Mouse (Mus musculus) neural tube, embryonic 11.5 days (tissue): Measurements from ENCODE around the gene Cdh23. TPM values are rescaled to one million over a fixed set of nuclear protein-coding genes. Genes with fewer than 3 reads are reported as not detected.

Source experiments
- ATAC-seq: fragments of 200-750 bp; cut with Nextera tagmentation; 2 replicates; pipeline ENCODE4 v1.8.0; 2017; ENCODE audit warnings: moderate number of reproducible peaks, mild to moderate bottlenecking, moderate TSS enrichment, moderate library complexity; ENCODE audit not compliant: insufficient read depth, low FRiP score, low TSS enrichment
- DNase-seq: peaks from one replicate; pipeline ENCODE4 v3.0.0-alpha.2; 2015; ENCODE audit warnings: low spot score
- H3K27ac ChIP-seq: fragments of 300-500 bp; sonication (generic); 2 replicates; pipeline ENCODE4 v1.5.1; 2014; ENCODE audit warnings: low read depth, mild to moderate bottlenecking, low read length
- H3K27me3 ChIP-seq: fragments of 300-500 bp; sonication (generic); 2 replicates; pipeline ENCODE4 v1.6.1; 2014; ENCODE audit warnings: mild to moderate bottlenecking, low read length, mixed read lengths; ENCODE audit not compliant: control insufficient read depth, insufficient read depth
- H3K36me3 ChIP-seq: fragments of 300-500 bp; sonication (generic); 2 replicates; pipeline ENCODE4 v1.6.1; 2014; ENCODE audit warnings: mild to moderate bottlenecking, low read length, moderate library complexity, mixed read lengths; ENCODE audit not compliant: control insufficient read depth, insufficient read depth
- H3K4me1 ChIP-seq: fragments of 300-500 bp; sonication (generic); 2 replicates; pipeline ENCODE4 v1.6.1; 2014; ENCODE audit warnings: low read length, mixed read lengths; ENCODE audit not compliant: control insufficient read depth, insufficient read depth
- H3K4me2 ChIP-seq: fragments of 300-500 bp; sonication (generic); 2 replicates; pipeline ENCODE4 v1.6.1; 2014; ENCODE audit warnings: low read depth, mild to moderate bottlenecking, moderate library complexity
- H3K4me3 ChIP-seq: fragments of 300-500 bp; sonication (generic); 2 replicates; pipeline ENCODE4 v1.5.1; 2014; ENCODE audit warnings: low read depth, low read length
- H3K9ac ChIP-seq: fragments of 300-500 bp; sonication (generic); 2 replicates; pipeline ENCODE4 v1.6.1; 2014; ENCODE audit warnings: mild to moderate bottlenecking, low read length
- H3K9me3 ChIP-seq: fragments of 300-500 bp; sonication (generic); 2 replicates; pipeline ENCODE4 v1.6.1; 2016; ENCODE audit warnings: low read length; ENCODE audit not compliant: control insufficient read depth
- WGBS: fragments of 180-500 bp; shearing (Covaris S2); extraction: QIAGEN DNeasy Blood & Tissue Kit; methylation state at CpG from one replicate; pipeline ENCODE4 v1.1.7; 2014; 5-methylcytosine and 5-hydroxymethylcytosine counted together
- polyA plus RNA-seq: library from polyadenylated mRNA; unstranded; fragments of >200 nt; fragmentation: Nextera tagmentation; extraction: Ambion mirVana; gene quantifications from 2 replicates; pipeline ENCODE4 v1.2.1, GENCODE M21; 2014

Gene Cdh23
- polyA plus RNA-seq, 1 experiment from 2014 or later = 0.50 TPM

DNA sequence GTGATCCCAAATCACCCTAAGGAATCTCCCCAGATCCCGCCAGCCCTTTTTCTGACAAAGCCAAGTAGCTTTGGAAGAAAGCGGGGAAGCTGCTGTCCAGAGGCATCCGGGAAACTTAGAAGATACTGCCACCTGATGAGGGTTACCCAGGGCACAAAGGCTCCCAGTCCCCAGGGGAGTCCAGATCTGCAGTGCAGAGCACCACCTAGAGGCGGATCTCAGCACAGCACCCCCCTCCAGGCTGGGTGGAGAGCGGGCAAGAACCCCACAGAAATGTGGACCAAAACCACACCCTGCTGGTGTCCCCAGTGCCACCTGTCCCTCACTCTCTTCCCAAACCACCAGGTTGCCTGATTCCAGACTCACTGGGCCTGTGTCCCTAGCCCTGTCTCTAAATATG lies 685 bp upstream of the Cdh23 start:
- H3K36me3 ChIP-seq = no peaks in the 10 kb centered on the region
- 15% methylated on average over 5 of the region's 5 CpGs for WGBS
- no peak overlapping the region for H3K4me3 ChIP-seq
- H3K9ac ChIP-seq = no peak overlapping the region
- H3K4me2 ChIP-seq = no peak overlapping the region
- H3K4me1 ChIP-seq = no peaks in the 10 kb centered on the region
- no peak for ATAC-seq
- H3K27me3 ChIP-seq = no peaks in the 10 kb centered on the region
- H3K9me3 ChIP-seq = no peaks in the 10 kb centered on the region
- H3K27ac ChIP-seq = no peak overlapping the region
- peak; percentile 72 for DNase-seq

GRCm38 (mm10) chr10:60691671-60692390 lies 4.5 kb downstream of the Cdh23 start:
- Histone ChIP-seq H3K36me3 (no peaks in the 10 kb centered on the region), H3K4me3 (no peak overlapping the region), H3K9me3 (no peaks in the 10 kb centered on the region), H3K4me1 (peaks cover 2% of the 10 kb centered on the region), H3K9ac (no peak overlapping the region), H3K4me2 (no peak overlapping the region), H3K27me3 (peaks cover 27% of the 10 kb centered on the region), H3K27ac (no peak overlapping the region)
- no peak for DNase-seq
- ATAC-seq = no peak
- 68% methylated on average over 20 of the region's 20 CpGs for WGBS

DNA sequence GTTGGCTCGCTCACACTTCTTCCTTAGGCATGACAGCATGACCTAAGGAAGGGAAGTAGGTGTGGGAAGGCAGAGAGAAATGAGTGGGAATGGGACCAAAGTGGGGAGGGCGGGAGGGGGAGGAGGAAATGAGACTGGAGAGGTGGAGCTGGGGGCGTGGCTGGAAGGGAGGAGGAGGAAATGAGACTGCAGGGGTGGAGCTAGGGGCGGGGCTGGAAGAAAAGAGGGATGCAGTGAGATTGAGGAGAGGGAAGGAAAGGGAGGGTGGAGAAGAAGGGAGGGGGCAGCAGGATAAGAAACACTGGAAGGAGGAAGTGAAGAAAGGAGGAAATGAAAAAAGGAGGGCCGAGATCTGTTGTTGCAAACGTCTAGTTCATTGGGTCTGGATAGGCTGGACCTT lies 5.3 kb downstream of the Cdh23 start:
- 42% methylated on average over 6 of the region's 6 CpGs for WGBS
- Histone ChIP-seq H3K36me3 (no peaks in the 10 kb centered on the region), H3K4me3 (no peak overlapping the region), H3K9ac (no peak overlapping the region), H3K9me3 (no peaks in the 10 kb centered on the region), H3K27ac (no peak overlapping the region), H3K27me3 (peaks cover 36% of the 10 kb centered on the region), H3K4me2 (no peak overlapping the region), H3K4me1 (peaks cover 9% of the 10 kb centered on the region)
- no peak for ATAC-seq
- DNase-seq = no peak

DNA sequence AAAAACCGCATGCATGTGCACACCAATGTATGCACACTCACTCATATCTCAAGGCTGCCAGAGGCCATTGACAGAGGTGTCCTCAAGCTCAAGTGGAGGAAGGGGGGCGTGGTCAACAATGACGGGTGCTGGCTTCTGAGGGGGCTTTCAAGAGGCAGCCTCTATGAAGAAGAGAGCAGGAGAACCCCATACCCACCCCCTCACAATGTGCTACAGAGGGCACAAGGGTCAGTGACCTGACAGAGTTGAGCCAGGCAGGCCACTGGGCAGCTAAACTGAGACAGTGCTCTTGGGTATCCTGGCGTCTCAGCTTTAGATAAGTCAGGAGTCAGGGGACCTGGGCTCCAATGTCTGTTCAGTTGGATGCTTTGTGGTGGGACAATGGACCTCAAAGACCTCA lies 6.9 kb downstream of the Cdh23 start:
- no peak overlapping the region for H3K4me2 ChIP-seq
- H3K9me3 ChIP-seq = no peaks in the 10 kb centered on the region
- H3K4me1 ChIP-seq = peaks cover 9% of the 10 kb centered on the region
- H3K9ac ChIP-seq = no peak overlapping the region
- WGBS = 84% methylated on average over 4 of the region's 4 CpGs
- ATAC-seq (no peak), DNase-seq (no peak)
- H3K27ac ChIP-seq = no peak overlapping the region
- H3K27me3 ChIP-seq = peaks cover 51% of the 10 kb centered on the region
- no peaks in the 10 kb centered on the region for H3K36me3 ChIP-seq
- H3K4me3 ChIP-seq = no peak overlapping the region

DNA sequence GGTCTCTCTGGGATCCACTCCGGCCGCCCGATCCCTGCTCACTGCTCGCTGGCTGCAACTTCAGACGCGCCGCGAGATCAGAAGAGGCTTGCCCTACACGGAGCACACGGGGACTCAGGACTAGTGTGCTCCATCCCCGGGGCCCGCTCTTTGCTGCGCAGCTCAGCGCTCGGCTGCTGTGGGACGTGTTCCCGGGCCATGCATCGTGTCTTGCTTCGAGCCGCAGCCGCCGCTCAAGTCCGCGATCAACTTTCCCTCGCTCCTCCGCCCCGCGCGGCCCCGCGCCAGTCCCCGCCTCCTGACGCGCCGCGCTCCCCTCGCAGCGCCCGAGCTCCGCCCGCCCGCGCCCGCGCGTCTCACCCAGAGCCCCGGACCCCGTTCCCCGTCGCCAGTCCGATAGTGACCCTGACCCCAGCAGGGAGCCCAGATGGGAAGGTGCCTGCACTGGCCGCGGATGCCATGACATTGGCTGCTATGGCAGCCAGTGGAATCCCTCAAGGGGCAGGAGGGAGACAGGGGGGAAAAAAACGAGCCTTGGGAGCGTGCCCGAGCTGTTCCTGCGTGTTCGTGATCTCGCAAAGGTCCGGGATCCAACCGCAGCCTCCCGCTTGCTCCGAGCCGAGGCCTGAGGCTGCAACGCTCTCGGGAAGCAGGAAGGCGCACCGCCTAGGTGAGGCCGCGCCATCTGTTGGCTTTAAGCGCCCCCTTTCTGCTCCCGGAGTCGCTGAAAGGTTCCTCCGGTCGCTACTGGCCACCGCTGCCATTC lies 9.1 kb downstream of the Cdh23 start:
- Histone ChIP-seq H3K9ac (peak overlapping the region; percentile 36; the same call in 1 of the 2 replicates), H3K36me3 (no peaks in the 10 kb centered on the region), H3K27me3 (peaks cover 54% of the 10 kb centered on the region), H3K4me3 (peak overlapping the region; percentile 47), H3K9me3 (no peaks in the 10 kb centered on the region), H3K27ac (no peak overlapping the region), H3K4me1 (peaks cover 9% of the 10 kb centered on the region), H3K4me2 (peak overlapping the region; percentile 98)
- WGBS = under 1% methylated on average over 75 of the region's 76 CpGs
- ATAC-seq (peak; percentile 50; the same call in 1 of the 2 replicates), DNase-seq (peak; percentile 71)

DNA sequence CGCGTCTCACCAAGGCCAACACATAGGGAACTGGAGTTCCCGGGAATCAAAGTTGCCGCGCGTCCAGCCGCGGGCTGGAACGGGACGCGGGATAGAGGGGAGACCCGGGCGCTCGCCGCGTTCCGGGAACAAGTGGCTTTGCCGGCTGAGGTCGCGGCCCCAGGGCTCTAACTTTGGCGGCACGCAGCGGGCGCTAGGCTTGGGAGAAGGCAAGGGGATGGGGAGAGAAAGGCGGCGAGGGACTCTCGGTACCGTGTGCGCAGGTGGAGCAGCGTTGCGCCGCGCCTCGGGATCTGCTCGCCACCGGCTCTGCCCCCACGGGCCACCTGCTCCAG lies 9.7 kb downstream of the Cdh23 start:
- peaks cover 9% of the 10 kb centered on the region for H3K4me1 ChIP-seq
- peaks cover 54% of the 10 kb centered on the region for H3K27me3 ChIP-seq
- H3K4me3 ChIP-seq = peak overlapping the region; percentile 47
- H3K36me3 ChIP-seq = no peaks in the 10 kb centered on the region
- no peak for ATAC-seq
- no peak overlapping the region for H3K9ac ChIP-seq
- H3K27ac ChIP-seq = no peak overlapping the region
- DNase-seq = peak; percentile 35
- H3K4me2 ChIP-seq = peak overlapping the region; percentile 98
- no peaks in the 10 kb centered on the region for H3K9me3 ChIP-seq
- WGBS = 0% methylated on average over 31 of the region's 37 CpGs

DNA sequence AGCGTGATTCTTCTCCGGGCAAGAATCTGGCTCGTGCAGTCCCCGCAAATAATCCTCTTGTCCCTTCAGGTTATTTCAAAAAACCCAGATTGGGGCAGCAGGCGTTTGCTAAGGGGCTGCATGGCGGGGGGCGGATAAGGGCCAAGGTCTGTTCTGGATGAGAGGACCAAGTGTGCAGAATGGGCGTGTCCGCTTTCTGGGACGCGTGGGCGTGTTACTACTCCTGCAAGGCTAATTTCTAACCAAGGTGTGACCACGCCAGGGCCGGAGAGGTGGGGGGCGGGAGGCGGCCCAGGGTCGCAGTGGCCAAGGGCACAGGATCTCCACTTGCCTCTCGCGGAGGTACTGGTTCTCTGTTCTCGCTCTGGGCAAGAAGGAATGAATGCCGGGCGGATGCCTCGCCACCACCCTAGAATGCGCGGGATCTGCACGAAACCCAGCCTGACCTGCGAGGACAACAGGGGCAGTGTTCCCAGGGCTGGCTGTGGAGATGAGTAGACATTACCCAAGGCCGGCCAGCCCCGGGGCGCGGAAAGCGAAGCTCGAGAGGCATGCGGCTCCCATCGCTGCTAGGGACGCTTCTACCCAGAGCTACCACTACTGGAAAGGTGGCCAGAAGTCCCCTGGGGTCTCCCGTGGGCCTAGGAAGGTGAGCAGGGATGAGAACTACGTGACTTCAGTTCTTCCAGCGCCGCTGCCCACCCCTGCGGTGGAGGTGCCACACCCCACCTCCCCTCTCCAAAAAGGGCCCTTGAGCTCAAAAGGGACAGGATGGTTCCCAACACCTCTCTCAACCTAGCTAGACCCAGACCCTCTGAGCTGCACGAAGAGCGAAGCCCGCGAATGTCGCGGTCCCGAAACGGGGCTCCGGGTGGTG lies 10.3 kb downstream of the Cdh23 start:
- peak overlapping the region; percentile 98 for H3K4me2 ChIP-seq
- H3K9me3 ChIP-seq = no peaks in the 10 kb centered on the region
- H3K27me3 ChIP-seq = peaks cover 54% of the 10 kb centered on the region
- ATAC-seq = no peak
- peak overlapping the region; percentile 47 for H3K4me3 ChIP-seq
- no peak overlapping the region for H3K9ac ChIP-seq
- no peak overlapping the region for H3K27ac ChIP-seq
- peaks cover 9% of the 10 kb centered on the region for H3K4me1 ChIP-seq
- 7% methylated on average over 50 of the region's 50 CpGs for WGBS
- DNase-seq = peak; percentile 43
- H3K36me3 ChIP-seq = no peaks in the 10 kb centered on the region

DNA sequence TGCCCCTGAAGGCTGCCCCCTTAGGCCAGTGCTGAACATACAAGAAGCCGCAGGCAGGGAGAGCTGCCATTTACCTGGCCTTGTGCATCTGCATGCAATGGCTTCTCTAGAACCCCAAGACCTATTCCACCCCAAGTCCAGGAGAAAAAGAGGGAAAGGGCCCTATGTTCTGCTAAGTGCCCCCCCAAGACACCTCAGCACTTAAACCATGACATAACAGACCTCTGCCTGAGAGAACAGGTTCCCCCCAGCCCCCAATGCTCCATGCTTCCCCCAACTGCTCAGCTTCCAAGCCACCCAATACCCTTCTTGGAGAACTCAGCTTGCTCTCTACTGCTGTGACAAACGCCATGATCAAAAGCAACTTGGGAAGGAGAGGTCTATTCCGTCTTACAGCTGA lies 17.4 kb downstream of the Cdh23 start:
- Histone ChIP-seq H3K27ac (no peak overlapping the region), H3K27me3 (no peaks in the 10 kb centered on the region), H3K9ac (no peak overlapping the region), H3K9me3 (no peaks in the 10 kb centered on the region), H3K4me1 (no peaks in the 10 kb centered on the region), H3K4me3 (no peak overlapping the region), H3K4me2 (no peak overlapping the region), H3K36me3 (no peaks in the 10 kb centered on the region)
- WGBS = 73% methylated on average over 3 of the region's 3 CpGs
- no peak for ATAC-seq
- DNase-seq = no peak
